Mouse (Mus musculus): Measurements from ENCODE around the gene Nae1. TPM values are rescaled to one million over a fixed set of nuclear protein-coding genes. Genes with fewer than 3 reads are reported as not detected.
A peak's percentile ranks its signal among the peaks of the same experiment; 100 is the strongest.
"Not testable (repeated sequence)": the region's sequence is repeated elsewhere in the genome, so short reads cannot be mapped to it uniquely, and the experiment has no call there.

Gene Nae1
- 95.4 and 104 TPM in 2 replicates for total RNA-seq (2017)

DNA sequence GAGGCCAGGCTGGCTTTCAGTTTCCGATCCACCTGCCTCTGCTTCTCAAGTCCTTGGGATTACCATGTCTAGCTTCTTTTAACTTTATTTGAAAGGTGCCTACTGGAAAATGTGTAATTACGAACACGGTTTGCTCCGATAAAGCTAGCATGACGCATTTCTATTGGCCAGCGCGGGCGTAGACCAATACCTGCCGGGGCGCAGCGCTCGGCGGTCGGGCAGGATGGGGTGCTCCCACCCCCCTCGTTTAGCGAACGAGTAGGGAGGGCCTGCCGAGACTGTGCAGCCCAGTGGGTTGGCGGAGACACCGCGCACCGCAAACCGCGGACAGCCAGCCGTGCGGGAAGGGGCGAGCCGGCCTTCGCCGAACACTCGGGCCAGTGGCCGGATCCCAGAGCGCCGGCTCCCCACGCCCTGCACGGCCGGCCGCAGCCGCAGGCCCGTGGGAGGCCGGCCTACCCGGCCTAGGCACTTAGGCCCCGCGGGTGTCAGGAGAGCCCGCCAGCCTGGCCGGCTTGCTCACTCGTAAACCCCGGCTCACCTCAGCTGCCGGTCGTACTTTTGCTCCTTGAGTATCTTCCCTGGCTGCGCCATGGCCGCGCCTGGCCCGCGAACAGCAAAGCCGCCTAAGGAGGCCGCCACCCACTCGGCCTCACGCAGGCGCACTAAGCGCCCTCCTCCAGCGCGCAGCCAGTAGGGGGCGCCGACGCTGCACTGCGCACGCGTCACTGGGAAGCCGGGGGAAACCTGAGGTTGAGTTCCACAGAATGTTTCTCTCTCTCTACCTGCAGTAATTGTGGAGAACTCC, at the start of gene Nae1, which contains the start of gene Car7:
Nae1 (minus strand) TSS at position 667 of the 808 bp plus-strand sequence.
Car7 (plus strand) TSS at position 719 of the 808 bp plus-strand sequence.
- peak; percentile 89 for ATAC-seq (replicated peaks; ENCODE audit: low read depth, poor library complexity, severe bottlenecking)

DNA sequence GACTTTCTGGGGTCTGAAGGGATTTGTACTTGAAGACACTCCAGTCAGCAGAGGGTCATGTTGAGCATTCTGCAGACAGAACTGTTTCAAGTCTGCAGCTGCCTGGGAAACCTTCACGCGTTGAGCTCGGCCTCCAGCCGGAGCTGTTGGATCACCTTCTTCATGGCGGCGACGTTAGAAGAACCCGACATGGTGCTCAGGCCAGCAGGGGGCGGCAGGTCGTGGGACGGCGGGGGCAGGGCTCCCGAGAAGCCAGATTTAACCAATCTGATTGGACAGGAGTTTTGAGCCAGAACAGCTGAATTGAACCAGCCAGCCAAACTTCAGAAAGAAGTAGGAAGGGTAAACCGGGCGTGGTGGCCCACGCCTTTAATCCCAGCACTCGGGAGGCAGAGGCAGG, 43.2 kb upstream of the Nae1 start:
- not testable (repeated sequence) for ATAC-seq (replicated peaks; ENCODE audit: low read depth, poor library complexity, severe bottlenecking)

DNA sequence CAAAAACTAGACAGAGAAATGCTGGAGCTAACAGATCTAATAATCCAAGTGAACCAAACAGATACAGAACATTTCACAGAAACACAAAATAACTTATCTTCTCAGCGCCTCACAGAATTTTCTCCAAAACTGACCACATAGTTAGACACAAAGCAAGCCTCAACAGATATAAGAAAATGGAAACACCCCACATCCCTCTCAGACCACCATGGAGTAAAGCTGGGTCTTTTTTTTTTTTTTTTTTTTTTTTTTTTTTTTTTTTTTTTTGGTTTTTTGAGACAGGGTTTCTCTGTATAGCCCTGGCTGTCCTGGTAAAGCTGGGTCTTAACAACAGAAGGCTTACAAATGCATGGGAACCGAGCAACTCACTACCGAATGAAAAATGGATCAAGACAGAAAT, 42.4 kb upstream of the Nae1 start:
- no peak for ATAC-seq (replicated peaks; ENCODE audit: low read depth, poor library complexity, severe bottlenecking)

DNA sequence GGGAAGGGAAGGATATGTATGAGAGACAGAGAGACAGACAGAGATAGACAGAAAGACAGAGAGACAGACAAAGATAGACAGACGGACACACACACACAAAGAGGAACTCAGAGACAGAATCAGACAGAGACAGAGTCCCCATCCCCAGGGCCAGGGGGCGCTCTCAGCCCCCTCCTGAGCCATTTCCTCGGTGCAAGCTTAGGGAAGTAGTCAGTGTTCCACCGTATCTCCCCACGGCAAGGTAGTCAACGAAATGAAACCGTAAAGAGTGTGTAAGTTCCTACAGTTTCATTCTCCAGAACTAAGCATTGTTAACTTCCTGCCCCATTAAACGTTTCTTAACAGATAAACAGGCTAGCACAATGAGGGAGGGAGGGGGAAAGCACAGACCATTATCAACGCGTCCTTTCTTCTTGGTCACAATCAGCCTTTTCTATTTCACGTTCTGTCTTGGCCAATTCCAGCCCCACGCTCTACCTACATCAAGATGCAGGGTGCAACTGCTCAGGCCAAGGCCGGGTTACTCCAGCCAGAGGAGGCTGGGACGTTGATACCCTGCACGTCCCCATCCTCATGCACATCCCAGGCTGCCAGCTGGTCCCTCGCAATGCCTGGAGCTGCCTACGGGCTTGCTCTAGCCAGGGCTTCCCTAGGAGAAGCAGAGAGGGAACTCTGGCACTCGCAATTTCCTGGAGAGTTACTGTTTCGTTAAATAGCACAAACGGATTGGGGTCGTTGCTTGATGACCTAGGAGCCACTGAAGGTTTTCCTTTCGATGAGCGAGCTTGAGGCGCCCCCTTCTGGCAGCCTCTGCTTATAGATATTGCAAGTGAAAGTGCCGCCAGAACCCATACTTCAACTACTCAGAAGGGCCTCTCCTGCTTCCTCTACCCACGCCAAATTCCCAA, 36.3 kb upstream of the Nae1 start:
- ATAC-seq (replicated peaks; ENCODE audit: low read depth, poor library complexity, severe bottlenecking): peak; percentile 94

DNA sequence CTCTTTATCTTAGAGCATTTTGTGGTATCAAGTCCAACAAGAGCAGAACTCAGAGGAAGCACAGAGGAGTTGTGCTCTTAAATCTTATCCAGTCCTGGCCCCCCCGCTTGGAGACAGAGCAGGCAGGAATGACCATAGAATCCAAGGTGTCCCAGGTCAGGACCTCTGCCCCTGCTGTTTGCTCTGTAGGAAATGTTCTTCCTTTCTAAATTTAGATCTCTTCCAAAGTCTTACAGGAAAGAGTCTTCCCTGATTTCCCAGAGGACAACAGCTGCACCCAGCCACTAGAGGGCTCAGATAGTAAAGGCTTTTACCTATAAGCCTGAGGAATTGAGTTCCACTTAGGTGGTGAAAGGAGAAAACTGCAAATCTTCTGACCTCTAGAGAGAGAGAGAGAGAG, 35.1 kb upstream of the Nae1 start:
- no peak for ATAC-seq (replicated peaks; ENCODE audit: low read depth, poor library complexity, severe bottlenecking)

DNA sequence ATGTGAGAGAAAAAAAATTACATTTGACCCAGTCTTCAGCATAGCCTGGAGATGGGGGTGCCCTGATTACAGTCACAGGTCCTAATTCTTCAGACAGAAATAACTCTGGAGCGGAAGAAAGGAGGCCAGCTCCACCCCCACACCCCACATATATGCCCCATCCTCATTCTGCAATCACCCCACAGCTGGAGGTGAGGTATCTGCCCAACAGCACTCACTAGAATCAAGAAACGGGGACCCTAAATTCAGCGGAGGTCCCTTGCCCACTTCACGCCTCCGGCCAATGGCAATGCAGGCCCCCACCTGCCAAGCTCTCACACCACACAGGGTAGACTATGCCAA, 31.0 kb upstream of the Nae1 start:
- ATAC-seq (replicated peaks; ENCODE audit: low read depth, poor library complexity, severe bottlenecking): no peak

DNA sequence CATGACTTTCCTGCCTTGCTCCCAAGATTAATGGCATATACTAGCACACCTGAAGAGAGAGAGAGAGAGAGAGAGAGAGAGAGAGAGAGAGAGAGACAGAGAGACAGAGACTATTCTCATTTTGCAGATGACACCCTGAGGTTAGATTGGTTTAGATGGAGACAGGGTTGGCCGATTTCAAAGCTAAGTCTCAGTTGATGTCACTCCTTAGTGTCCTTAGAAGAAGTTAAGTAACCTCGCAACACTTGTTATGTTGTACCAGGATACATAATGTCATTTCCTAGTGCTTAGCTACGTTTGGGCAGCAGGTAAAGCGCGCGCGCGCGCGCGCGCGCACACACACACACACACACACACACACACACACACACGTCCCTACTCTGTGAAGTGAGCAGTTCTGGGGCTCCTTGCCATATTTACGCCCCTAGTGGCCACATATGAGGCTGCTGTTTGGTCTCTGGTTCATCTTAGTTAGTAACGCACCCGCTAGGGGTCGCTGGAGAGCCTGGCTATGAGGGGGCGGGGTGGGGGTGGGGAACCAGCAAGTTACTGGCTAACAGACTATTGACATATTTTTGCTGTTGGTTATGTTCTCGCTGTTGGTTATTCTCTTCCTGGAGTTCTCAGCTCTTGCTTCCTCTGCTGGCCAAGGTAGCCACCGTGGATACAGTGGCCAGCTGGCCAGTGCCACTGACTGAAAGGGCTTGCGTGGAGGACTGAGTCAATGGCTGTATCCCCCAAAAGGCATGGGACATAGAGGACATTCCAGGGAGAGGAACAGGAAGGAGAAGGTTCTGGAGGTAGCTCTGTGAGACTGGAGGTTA, 30.4 kb upstream of the Nae1 start:
- ATAC-seq (replicated peaks; ENCODE audit: low read depth, poor library complexity, severe bottlenecking): peak; percentile 100

DNA sequence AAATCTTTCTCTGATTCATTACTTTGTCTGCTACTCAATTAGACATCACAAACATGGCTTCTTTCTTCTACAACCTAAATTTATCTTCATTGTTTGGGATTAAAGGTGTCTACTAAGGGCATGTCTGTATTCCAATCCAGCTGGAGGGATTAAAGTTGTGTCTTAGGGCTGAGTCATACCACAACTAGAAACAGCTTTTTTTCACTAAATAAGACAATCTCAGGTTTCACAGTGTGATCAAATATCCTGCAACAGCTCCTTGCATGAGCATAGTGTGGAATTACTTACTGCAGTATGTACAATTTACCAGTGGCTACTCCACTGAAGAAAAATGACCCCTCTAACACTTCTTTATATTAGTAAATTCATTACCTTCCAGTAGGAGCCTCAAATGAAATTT, 26.3 kb upstream of the Nae1 start:
- no peak for ATAC-seq (replicated peaks; ENCODE audit: low read depth, poor library complexity, severe bottlenecking)

DNA sequence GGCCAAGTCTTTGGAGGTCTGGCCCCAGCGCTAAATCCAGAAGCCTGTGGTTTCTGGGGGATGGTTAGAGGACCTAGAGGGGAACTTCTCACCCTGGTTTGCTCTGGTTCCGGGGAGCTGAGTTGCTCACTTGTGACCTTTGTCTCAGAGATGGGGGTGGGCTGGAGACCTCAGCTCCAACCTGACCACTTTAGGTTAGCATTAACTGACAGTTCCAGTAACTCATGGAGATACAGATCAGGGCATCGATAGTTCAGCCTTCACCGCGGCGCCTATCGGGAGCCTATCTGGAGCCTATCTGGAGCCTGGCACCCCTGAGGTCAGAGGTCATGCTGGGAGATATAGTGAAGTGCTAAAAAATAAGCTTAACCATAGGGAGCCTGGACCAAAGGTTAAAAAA, 22.8 kb upstream of the Nae1 start:
- ATAC-seq (replicated peaks; ENCODE audit: low read depth, poor library complexity, severe bottlenecking): no peak

DNA sequence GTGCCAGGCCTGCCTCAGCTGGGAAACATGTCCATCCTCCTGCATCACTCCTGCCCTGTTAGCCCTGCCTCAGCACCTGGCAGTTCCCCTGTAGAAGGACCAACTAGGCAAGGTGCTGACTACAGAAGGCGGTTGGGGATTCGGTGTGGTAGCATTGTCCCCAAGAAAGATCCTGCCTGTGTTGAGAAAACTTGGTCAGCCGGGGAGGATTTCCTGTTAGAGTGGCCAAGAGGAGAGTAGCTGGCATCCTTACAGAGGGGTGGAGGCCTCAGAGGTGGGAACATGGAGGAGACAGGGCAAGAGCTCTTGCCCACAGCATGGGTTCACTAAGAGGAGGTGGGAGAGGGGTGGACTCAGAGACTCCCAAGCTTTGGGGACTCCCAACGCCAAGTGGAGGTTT, 20.8 kb upstream of the Nae1 start:
- ATAC-seq (replicated peaks; ENCODE audit: low read depth, poor library complexity, severe bottlenecking): no peak

DNA sequence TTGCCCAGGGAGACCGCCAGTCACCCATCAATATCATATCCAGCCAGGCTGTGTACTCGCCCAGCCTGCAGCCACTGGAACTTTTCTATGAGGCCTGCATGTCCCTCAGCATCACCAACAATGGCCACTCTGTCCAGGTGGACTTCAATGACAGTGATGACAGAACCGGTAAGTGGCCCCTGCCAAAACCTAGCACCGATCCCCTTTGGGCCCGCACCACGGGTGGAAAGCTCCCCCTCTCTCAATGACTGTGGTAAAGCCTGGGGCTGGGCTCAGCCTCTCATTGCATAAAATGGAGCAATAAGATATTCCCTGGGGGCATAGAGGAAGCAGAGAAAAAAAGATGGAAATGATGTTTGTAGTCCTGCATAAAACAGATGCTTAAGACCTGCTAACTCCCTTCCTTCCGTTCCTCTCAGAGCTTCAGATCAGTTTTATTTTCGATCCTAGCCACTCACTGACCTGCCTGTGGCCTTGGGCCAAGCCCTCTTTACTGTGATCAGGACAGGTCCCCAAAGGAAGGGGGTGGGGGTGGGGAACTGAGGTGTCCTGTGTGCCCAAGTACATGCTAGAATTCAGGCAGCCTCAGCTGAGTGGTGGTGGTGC, 9.1 kb upstream of the Nae1 start:
- ATAC-seq (replicated peaks; ENCODE audit: low read depth, poor library complexity, severe bottlenecking): no peak

DNA sequence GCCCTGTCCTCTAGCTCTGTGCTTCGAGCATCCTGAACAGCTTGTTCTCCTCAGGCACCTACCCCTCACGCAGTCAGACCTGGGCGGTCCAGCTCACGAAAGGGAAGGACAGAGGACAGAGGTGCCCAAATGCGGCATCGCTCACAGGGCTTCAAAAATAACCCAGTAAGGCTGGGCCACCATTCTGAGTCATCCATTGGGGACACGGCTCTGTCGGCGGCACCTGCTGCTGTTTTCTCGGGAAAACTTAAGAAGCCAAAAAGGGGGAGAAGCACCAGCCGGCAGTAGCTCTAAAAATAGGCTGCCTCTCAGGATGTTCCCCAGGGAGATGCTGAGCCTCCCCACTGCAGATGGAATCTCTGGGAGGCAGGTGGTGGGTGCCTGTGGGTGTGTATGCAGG, 7.7 kb upstream of the Nae1 start:
- no peak for ATAC-seq (replicated peaks; ENCODE audit: low read depth, poor library complexity, severe bottlenecking)

DNA sequence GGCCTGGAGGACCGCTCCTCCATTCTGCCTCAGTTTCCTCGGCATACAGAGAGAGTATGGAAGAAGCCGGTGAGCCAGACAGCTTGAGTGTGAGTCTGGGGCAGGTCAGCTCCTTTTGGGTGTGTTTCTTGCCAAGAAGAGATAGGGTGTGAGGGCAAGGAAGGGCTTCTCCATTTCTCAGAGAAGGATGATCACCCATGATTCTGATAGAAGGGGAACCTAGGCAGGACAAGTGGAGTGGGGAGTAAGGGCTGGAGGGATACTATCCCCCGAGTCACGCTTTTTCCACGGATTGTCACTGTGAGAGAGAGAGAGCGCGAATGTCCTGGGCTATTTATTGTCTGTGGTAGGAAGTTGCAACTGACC, 7.1 kb upstream of the Nae1 start:
- ATAC-seq (replicated peaks; ENCODE audit: low read depth, poor library complexity, severe bottlenecking): peak; percentile 47

DNA sequence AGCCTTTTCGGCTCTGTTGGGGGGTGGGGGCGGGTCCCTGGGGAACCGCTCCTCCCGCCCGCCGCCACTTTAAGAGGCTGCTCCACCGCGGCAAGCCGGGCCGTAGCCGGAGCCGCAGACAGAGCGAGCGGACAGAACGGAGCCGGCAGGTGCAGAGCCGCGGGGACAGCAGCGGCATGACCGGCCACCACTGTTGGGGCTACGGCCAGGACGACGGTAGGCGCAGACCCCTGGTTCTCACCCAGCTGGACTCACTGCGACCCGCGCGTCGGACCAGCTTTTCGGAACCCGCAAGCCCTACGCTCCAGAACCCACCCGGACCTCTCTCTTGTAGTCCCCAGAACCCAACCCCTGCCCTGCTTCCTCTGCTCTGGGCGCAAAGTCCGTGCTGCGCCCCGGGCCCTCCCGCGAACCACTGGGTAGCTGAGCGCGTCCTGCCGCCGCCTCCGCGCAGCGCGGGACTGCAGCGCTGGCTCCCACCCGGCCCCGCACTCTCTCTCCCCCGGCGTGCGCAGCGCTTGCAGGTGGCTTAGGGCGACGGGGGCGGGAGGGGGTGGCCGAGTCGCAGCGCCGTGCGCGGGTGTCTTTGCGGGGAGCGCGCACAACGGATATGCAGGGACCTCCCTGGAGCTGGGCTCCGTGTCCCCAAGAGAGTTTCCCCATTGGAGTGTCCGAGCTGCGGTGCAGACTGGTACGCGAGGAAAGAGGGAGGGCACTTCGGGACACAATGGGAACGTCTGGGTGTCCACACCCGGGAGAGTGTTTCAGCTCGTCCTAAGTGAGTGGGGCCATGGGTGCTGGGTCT, 6.5 kb upstream of the Nae1 start:
- ATAC-seq (replicated peaks; ENCODE audit: low read depth, poor library complexity, severe bottlenecking): peak; percentile 39

DNA sequence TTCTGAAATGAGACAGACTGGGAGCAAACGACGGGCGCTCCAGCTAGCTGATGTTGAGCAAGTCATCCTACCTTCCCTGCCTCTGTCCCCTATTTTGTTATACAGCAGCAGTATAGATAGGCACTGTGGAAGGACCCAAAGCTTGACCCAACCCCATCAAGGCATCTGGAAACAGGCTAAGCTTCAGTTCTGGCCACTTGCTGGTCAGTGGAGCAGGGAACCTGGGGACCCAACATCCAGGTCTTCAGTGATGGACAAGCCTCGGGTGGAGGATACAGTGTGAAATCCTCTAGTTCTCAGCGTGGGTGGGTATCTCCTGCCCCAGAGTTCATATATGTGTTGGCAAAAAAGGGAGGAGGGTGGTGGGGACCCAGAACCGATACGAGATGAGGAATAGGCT, 5.8 kb upstream of the Nae1 start:
- no peak for ATAC-seq (replicated peaks; ENCODE audit: low read depth, poor library complexity, severe bottlenecking)

DNA sequence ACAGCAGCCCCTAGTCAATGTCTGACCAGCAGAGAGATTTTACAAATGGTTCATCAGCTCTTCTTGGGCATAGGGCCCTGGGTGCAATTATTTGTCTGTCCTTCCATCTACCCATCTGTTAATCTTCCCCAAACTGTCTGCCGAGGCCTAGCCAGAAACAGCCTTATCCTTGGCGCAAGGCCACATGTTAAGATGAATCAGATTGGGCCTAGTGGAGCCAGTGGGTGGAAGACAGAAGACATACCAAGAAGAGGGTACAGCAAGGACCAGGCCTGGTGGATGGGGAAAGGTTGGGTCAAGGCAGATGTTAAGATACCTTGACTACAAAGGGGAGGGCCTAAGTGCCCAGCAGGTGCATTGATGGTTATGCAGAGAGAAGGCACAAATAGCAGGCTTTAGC, 5.1 kb upstream of the Nae1 start:
- ATAC-seq (replicated peaks; ENCODE audit: low read depth, poor library complexity, severe bottlenecking): no peak

DNA sequence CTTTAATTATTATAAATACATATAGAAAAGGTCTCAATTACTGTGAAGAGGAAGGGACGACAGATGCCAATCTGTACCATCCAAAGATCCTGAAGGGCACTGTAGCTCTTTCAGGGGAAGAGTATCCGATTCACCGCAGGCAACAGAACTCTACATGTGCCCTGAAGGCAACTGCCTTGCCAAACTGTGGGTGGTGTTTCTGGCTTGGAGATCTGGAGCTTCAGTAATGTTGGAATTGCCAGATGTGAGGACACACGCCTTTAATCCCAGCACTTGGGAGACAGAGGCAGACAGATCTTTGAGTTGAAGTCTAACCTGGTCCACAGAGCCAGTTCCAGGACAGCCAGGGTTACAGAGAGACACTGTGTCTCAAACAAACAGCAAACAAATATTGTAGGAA, 4.5 kb upstream of the Nae1 start:
- ATAC-seq (replicated peaks; ENCODE audit: low read depth, poor library complexity, severe bottlenecking): no peak

DNA sequence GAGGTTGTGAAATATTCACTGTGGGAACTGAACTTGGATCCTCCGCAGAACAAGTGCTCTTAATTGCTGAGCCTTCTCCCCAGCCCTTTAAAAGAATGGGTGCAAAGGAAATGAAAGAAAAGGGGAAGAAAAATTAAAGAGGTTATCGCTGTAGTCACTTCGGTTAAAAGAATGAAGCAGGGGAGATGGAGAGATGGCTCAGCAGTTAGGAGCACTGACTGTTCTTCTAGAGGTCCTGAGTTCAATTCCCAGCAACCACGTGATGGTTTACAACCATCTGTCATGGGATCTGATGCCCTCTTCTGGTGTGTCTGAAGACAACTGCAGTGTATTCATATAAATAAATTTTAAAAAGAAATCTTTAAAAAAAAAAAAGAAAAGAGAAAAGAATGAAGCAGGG, 1.6 kb upstream of the Nae1 start:
- no peak for ATAC-seq (replicated peaks; ENCODE audit: low read depth, poor library complexity, severe bottlenecking)

DNA sequence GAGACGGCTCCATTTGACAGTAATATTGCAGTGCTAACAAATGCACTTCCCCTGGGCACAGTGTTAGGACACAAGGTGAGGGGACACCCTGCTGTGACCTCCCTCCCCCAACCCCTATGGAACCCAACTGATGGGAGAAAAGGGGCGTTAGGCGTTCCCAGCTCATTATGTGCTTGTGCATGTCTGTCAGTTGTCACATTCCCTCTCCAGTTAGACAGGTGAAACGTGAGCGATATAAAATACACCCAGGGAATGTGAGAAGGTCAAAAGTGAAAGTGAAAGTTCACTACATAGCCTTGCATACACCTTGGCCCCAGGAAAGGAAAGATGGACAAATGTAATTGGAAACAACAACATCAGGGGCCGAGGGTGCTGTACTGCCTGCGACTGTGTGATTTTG, 941 bp upstream of the Nae1 start:
- 0 out of 2 replicates have a peak, but pooled peaks have one; percentile 14 for ATAC-seq (replicated peaks; ENCODE audit: low read depth, poor library complexity, severe bottlenecking)

Data from common myeloid progenitor, adult 5-6 weeks (primary cell).